Mouse (Mus musculus): ENCODE measurements at regions not wholly inside any gene's neighbourhood (a gene's known extent, or its start where the extent isn't known, plus 50 kb on each side); places are given as distances from the start of the nearest gene placed in this dataset.

DNA sequence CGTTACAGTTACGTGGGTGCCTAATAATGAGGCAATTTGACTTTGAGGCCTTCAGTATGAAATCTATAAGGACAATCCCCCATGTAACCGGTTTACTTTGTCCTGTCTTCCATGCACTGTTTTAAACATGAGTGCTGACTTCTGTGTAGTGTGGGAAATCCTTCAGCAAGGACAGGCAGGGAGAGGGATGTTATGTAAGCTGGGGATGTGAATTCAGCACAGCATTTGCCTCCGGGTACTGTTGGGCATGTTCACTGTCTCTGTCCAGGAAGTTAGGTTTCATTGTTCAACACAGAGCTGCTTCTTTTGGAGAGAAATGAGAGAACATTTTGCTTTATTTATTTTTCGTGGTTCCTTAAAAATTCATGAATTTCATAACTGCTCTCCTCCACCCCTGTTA, 322.7 kb downstream of the Rnf144a start:
- dilution Hi-C loops (cut with MboI; ENCODE audit: extremely low pct_ligation_motif_present, extremely low pct_unique_long_range_greater_than_20kb, low sequenced_read_pairs) = no loop called here
- in situ Hi-C loops (cut with MboI; ENCODE audit: low pct_ligation_motif_present, low pct_unique_long_range_greater_than_20kb, low sequenced_read_pairs) = no loop called here
- no peak for DNase-seq (ENCODE audit: extremely low read depth)
- peaks cover 9% of the 10 kb centered on the region in 2 experiments; a peak in 2 of 4 replicates for H3K4me1 ChIP-seq (ENCODE audit: control insufficient read depth in 1 of 2, insufficient read depth in 2 of 2)
- no peaks in the 10 kb centered on the region for H3K79me2 ChIP-seq (replicated peaks; ENCODE audit: control insufficient read depth, extremely low read depth, insufficient read depth, poor library complexity, severe bottlenecking)
- no peak overlapping the region for H3K27ac ChIP-seq (ENCODE audit: insufficient read depth, low read depth)
- no peak overlapping the region for H3K4me3 ChIP-seq (replicated peaks in 1 of 3; ENCODE audit: low read depth in 2 of 3, low read length in 2 of 3, poor library complexity in 1 of 3)
- H3K36me3 ChIP-seq (replicated peaks in 1 of 2; ENCODE audit: control insufficient read depth in 1 of 2, insufficient read depth in 1 of 2, low read length in 1 of 2) = no peaks in the 10 kb centered on the region
- no peaks in the 10 kb centered on the region for H3K9me3 ChIP-seq (replicated peaks; ENCODE audit: low read length)
- no peak for TF ChIP-seq POLR2A (IDR thresholded peaks at IDR 0.05; ENCODE audit: low read depth, low read length)
- TF ChIP-seq MAX (IDR thresholded peaks at IDR 0.05; ENCODE audit: low read length) = no peak
- TF ChIP-seq SIN3A (IDR thresholded peaks at IDR 0.05; ENCODE audit: low read length) = no peak
- TF ChIP-seq RAD21 (IDR thresholded peaks at IDR 0.05; ENCODE audit: low read depth, low read length) = no peak
- no peak for TF ChIP-seq USF2 (conservative IDR thresholded peaks at IDR 0.05; ENCODE audit: low read depth, low read length)
- no peak for TF ChIP-seq POLR2AphosphoS2 (IDR thresholded peaks at IDR 0.05; ENCODE audit: low read depth, low read length)
- no peak for TF ChIP-seq BHLHE40 (IDR thresholded peaks at IDR 0.05; ENCODE audit: low read depth, low read length)
- TF ChIP-seq TCF12 (IDR thresholded peaks at IDR 0.05; ENCODE audit: low read depth, low read length) = no peak
- TF ChIP-seq E2F4 (IDR thresholded peaks at IDR 0.05; ENCODE audit: insufficient replicate concordance, low read depth, low read length) = no peak
- TF ChIP-seq CHD1 (IDR thresholded peaks at IDR 0.05; ENCODE audit: low read depth, low read length) = no peak
- no peak overlapping the region for H3K9ac ChIP-seq (ENCODE audit: insufficient read depth, low read depth)
- no peak overlapping the region for H3K4me2 ChIP-seq (ENCODE audit: insufficient read depth, low read depth, poor library complexity, severe bottlenecking)
- no peaks in the 10 kb centered on the region for H3K27me3 ChIP-seq (replicated peaks)

DNA sequence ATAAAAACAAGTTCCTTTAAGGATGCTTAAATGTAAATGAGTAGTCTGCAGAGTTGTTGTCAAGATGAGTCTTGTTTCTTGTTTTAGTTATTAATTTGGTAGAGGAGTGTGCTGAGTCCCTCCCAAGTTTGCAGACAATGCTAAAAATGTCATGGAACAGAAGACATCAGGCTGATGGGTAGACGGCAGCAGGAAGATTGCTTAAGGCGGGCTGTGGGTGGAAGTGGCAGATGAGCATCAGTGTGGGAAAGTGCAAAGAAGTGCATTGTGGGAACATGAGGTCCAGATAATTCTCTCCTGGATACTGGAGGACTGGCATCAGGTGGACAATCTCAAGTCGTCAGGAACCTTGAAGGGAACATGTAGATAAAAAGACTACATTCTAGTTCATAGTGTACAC, 323.2 kb downstream of the Rnf144a start:
- no peak overlapping the region for H3K4me3 ChIP-seq (replicated peaks in 1 of 3; ENCODE audit: low read depth in 2 of 3, low read length in 2 of 3, poor library complexity in 1 of 3)
- H3K27me3 ChIP-seq (replicated peaks) = no peaks in the 10 kb centered on the region
- H3K9ac ChIP-seq (ENCODE audit: insufficient read depth, low read depth) = no peak overlapping the region
- peaks cover 9 to 13% of the 10 kb centered on the region in 2 experiments; a peak in 2 of 4 replicates for H3K4me1 ChIP-seq (ENCODE audit: control insufficient read depth in 1 of 2, insufficient read depth in 2 of 2)
- no peak overlapping the region for H3K4me2 ChIP-seq (ENCODE audit: insufficient read depth, low read depth, poor library complexity, severe bottlenecking)
- no peaks in the 10 kb centered on the region for H3K9me3 ChIP-seq (replicated peaks; ENCODE audit: low read length)
- dilution Hi-C loops (cut with MboI; ENCODE audit: extremely low pct_ligation_motif_present, extremely low pct_unique_long_range_greater_than_20kb, low sequenced_read_pairs) (no loop called here), in situ Hi-C loops (cut with MboI; ENCODE audit: low pct_ligation_motif_present, low pct_unique_long_range_greater_than_20kb, low sequenced_read_pairs) (no loop called here)
- no peak overlapping the region for H3K27ac ChIP-seq (ENCODE audit: insufficient read depth, low read depth)
- DNase-seq (ENCODE audit: extremely low read depth) = no peak
- no peaks in the 10 kb centered on the region for H3K79me2 ChIP-seq (replicated peaks; ENCODE audit: control insufficient read depth, extremely low read depth, insufficient read depth, poor library complexity, severe bottlenecking)
- H3K36me3 ChIP-seq (replicated peaks in 1 of 2; ENCODE audit: control insufficient read depth in 1 of 2, insufficient read depth in 1 of 2, low read length in 1 of 2) = no peaks in the 10 kb centered on the region
- TF ChIP-seq RCOR1 (conservative IDR thresholded peaks at IDR 0.05; ENCODE audit: low read depth, low read length) (no peak), SIN3A (IDR thresholded peaks at IDR 0.05; ENCODE audit: low read length) (no peak), ELF1 (IDR thresholded peaks at IDR 0.05; ENCODE audit: low read depth, low read length) (no peak), SMC3 (IDR thresholded peaks at IDR 0.05; ENCODE audit: low read depth, low read length) (no peak), EP300 (IDR thresholded peaks at IDR 0.05; ENCODE audit: low read length) (no peak), USF1 (IDR thresholded peaks at IDR 0.05; ENCODE audit: low read depth, low read length) (no peak), MEF2A (IDR thresholded peaks at IDR 0.05; ENCODE audit: borderline replicate concordance, low read depth, low read length) (no peak), NELFE (IDR thresholded peaks at IDR 0.05; ENCODE audit: low read depth, low read length) (no peak), ETS1 (conservative IDR thresholded peaks at IDR 0.05; ENCODE audit: low read depth, low read length) (no peak), ZNF384 (IDR thresholded peaks at IDR 0.05; ENCODE audit: low read depth, low read length) (no peak), TCF12 (IDR thresholded peaks at IDR 0.05; ENCODE audit: low read depth, low read length) (no peak), MYC (IDR thresholded peaks at IDR 0.05; ENCODE audit: low read depth, low read length) (no peak), ZKSCAN1 (IDR thresholded peaks at IDR 0.05; ENCODE audit: borderline replicate concordance, low read depth, low read length) (no peak), JUND (conservative IDR thresholded peaks at IDR 0.05; ENCODE audit: low read depth, low read length) (no peak), CHD2 (IDR thresholded peaks at IDR 0.05; ENCODE audit: low read length) (no peak), CTCF (conservative IDR thresholded peaks at IDR 0.05 in 1 of 2, IDR thresholded peaks at IDR 0.05 in 1 of 2; ENCODE audit: low read depth in 2 of 2, low read length in 2 of 2) (no peak), JUN (IDR thresholded peaks at IDR 0.05; ENCODE audit: insufficient read depth, low read depth, low read length) (no peak)
